Mouse (Mus musculus): ENCODE measurements around the gene Sar1b.

DNA sequence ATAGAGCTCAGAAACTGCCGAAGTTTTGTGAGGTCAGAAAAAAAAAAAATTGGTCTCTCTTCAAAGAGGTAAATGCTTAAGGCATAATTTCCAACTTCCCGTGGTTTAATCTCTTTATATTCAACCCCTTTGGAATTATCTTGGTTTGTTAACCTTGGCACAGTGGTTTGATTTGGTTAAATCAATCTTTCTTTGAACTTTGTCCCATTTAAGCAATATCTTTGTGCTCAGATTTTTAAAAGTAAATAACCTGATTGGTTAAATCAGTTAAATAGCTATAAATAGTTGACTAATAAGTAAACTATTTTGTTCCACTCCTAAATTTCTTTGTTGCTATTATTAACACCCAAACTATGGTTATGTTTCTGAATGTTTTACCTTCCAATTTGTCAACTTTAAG, 4.2 kb upstream of the Sar1b start:
- TF ChIP-seq CTCF (IDR thresholded peaks at IDR 0.05; ENCODE audit: borderline replicate concordance, extremely low read depth, insufficient read depth, insufficient read length) = no peak
- TF ChIP-seq POLR2A (IDR thresholded peaks at IDR 0.05; ENCODE audit: borderline replicate concordance, extremely low read depth, insufficient read depth, insufficient read length, poor library complexity, severe bottlenecking) = no peak
